Mouse (Mus musculus): ENCODE measurements around the gene Vps26c.

DNA sequence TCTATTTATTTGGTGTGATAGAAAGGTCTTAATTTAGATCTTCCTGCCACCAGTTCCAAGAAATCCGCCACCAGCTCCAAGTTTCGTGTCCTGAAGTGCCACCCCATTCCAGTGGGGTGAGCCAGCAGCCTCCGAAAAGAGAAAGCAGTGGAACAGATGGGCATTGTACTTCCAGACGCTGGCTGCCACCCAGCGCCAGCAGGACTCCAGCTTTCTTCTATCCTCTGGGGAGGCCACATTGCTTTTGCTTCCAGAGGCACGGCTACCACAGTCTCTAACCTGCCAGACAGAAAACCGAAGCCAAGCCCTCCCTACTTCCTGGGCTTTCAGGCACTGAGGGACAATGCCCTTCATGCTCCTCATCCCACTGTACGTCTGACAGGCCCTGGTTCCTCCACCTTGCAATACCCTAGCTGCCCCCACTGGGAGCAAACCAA lies 54.1 kb downstream of the Vps26c start:
- TF ChIP-seq CTCF (conservative IDR thresholded peaks at IDR 0.05 in 1 of 2, IDR thresholded peaks at IDR 0.05 in 1 of 2; ENCODE audit: low read depth in 2 of 2, low read length in 2 of 2), result no peak
- TF ChIP-seq MYC (IDR thresholded peaks at IDR 0.05; ENCODE audit: low read depth, low read length), result no peak
- no peak for TF ChIP-seq ETS1 (conservative IDR thresholded peaks at IDR 0.05; ENCODE audit: low read depth, low read length)
- TF ChIP-seq USF2 (conservative IDR thresholded peaks at IDR 0.05; ENCODE audit: low read depth, low read length), result no peak
- TF ChIP-seq MAX (IDR thresholded peaks at IDR 0.05; ENCODE audit: low read length), result no peak
- no peak for TF ChIP-seq CHD2 (IDR thresholded peaks at IDR 0.05; ENCODE audit: low read length)
- TF ChIP-seq MXI1 (IDR thresholded peaks at IDR 0.05; ENCODE audit: low read depth, low read length), result no peak
- no peak for TF ChIP-seq POLR2A (IDR thresholded peaks at IDR 0.05; ENCODE audit: low read depth, low read length)
- TF ChIP-seq SIN3A (IDR thresholded peaks at IDR 0.05; ENCODE audit: low read length), result no peak
- TF ChIP-seq PAX5 (IDR thresholded peaks at IDR 0.05; ENCODE audit: low read length), result no peak
